Mouse (Mus musculus): ENCODE results near the gene Med15. TPM values are rescaled to one million over a fixed set of nuclear protein-coding genes. Genes with fewer than 3 reads are reported as not detected.

Med15 gene
- total RNA-seq, 2 experiments from 2014 or later, result 78.9 to 80.8 TPM

GRCm38 (mm10) chr16:17733646-17734045, 955 bp upstream of the Med15 start:
- no peak for DNase-seq
- intact Hi-C loops (cut with DNase I), result no loop called here

GRCm38 (mm10) chr16:17732431-17732830, 260 bp downstream of the Med15 start:
- DNase-seq, result no peak
- intact Hi-C loops (cut with DNase I), result no loop called here

DNA sequence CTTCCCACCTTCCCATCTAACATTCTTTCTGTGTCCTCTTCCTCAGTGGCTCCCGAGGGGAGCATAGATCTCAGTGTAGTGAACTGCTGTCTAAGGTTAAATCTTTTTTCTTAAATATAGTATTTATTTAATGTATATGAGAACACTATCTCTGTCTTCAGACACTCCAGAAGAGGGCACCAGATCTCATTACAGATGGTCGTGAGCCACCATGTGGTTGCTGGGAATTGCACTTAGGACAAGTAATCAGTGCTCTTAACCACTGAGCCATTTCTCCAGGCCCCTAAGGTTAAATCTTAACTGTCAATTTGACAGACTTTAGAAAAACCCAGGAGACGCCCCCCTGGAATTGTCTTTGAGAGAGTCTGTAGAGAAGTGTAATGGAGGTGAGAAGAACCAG, 670 bp downstream of the Med15 start:
- no peak for DNase-seq
- intact Hi-C loops (cut with DNase I), result no loop called here

- DNase-seq, result no peak
- intact Hi-C loops (cut with DNase I), result no loop called here
Measured at GRCm38 (mm10) chr16:17729974-17730373, 2.7 kb downstream of the Med15 start.

DNA sequence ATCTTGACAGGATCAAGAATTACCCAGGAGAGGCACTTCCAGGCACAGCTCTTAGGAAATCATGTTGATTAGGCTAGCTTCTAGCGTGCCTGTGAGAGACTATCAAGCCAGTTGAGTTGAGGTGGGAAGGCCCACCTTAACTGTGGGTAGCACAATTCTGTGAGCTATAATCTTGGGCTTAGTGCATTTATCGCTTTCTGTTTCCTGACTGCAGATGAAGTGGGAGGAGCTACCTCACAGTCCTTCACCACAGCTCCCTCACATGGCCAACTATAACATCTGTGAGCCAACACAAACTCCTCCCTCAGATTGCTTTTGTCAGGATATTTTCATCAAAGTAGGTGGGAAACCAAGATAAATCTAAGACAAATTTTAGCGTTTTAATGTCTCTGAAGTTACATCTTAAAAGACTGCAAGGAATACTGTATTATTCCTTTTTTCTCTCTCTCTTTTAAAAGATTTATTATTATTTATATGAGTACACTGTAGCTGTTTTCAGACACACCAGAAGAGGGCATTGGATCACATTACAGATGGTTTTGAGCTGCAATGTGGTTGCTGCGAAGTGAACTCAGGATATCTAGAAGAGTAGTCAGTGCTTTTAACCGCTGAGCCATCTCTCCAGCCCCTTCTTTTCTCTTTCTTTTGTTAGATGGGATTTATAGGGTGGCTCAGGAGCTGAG, 5.4 kb downstream of the Med15 start:
- intact Hi-C loops (cut with DNase I), result no loop called here
- no peak for DNase-seq

DNA sequence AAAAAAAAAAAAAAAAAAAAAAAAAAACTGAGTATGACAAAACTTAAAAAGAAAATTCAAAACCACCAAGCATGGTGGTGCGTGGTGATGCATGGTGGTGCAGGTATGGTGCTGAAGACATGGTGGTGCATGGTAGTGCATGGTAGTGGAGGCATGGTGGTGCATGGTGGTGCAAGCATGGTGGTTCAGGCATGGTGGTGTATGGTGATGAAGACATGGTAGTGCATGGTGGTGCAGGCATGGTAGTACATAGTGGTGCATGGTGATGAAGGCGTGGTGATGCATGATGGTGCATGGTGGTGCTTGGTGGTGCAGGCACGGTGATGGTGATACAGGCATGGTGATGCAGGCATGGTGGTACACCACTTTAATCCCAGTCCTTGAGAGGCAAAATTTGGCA, 8.2 kb downstream of the Med15 start:
- DNase-seq, result no peak
- intact Hi-C loops (cut with DNase I), result no loop called here

GRCm38 (mm10) chr16:17723325-17723626, 9.4 kb downstream of the Med15 start:
- intact Hi-C loops (cut with DNase I), result no loop called here
- no peak for DNase-seq

GRCm38 (mm10) chr16:17722461-17723324, 10.0 kb downstream of the Med15 start:
- intact Hi-C loops (cut with DNase I), result no loop called here
- peak; percentile 94 for DNase-seq

- intact Hi-C loops (cut with DNase I), result no loop called here
Measured at GRCm38 (mm10) chr16:17721822-17722460, 10.8 kb downstream of the Med15 start.

GRCm38 (mm10) chr16:17721114-17721808, 11.4 kb downstream of the Med15 start:
- no peak for DNase-seq
- intact Hi-C loops (cut with DNase I), result no loop called here

More at GRCm38 (mm10) chr16:17721822-17722460, 10.8 kb downstream of the Med15 start:
- no peak for DNase-seq

DNA sequence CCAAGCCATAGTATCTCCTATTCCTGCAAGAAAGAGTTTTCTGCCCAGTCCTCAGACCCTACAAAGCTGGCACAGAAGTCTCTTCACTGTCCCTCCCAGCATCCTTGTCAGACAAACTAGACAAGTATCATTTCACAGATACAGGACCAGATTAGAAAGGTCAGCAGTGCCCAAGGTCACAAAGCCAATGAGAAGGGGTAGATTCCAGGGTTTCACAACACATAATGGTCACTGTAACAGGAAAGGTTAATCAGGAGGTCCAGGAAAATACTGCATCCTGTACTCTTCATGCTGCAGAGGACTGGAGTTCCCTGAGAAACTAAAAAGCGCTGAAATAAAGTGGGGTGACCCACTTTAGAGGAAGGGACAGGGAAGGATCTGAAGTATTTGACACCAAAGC, 14.9 kb downstream of the Med15 start:
- no peak for DNase-seq
- intact Hi-C loops (cut with DNase I), result no loop called here

- intact Hi-C loops (cut with DNase I), result no loop called here
- no peak for DNase-seq
Measured at GRCm38 (mm10) chr16:17707541-17707940, 25.1 kb downstream of the Med15 start.

GRCm38 (mm10) chr16:17701043-17701405, 31.7 kb downstream of the Med15 start:
- DNase-seq, result no peak
- intact Hi-C loops (cut with DNase I), result no loop called here

- intact Hi-C loops (cut with DNase I), result no loop called here
- DNase-seq, result no peak
Measured at GRCm38 (mm10) chr16:17700386-17701042, 32.2 kb downstream of the Med15 start.

- DNase-seq, result no peak
- intact Hi-C loops (cut with DNase I), result no loop called here
Measured at GRCm38 (mm10) chr16:17694860-17695259, 37.8 kb downstream of the Med15 start.

- intact Hi-C loops (cut with DNase I), result no loop called here
Measured at GRCm38 (mm10) chr16:17669886-17670285, 62.8 kb downstream of the Med15 start.

GRCm38 (mm10) chr16:17665568-17665967, 67.1 kb downstream of the Med15 start:
- DNase-seq, result no peak
- intact Hi-C loops (cut with DNase I), result no loop called here

More at GRCm38 (mm10) chr16:17669886-17670285, 62.8 kb downstream of the Med15 start:
- DNase-seq, result no peak

DNA sequence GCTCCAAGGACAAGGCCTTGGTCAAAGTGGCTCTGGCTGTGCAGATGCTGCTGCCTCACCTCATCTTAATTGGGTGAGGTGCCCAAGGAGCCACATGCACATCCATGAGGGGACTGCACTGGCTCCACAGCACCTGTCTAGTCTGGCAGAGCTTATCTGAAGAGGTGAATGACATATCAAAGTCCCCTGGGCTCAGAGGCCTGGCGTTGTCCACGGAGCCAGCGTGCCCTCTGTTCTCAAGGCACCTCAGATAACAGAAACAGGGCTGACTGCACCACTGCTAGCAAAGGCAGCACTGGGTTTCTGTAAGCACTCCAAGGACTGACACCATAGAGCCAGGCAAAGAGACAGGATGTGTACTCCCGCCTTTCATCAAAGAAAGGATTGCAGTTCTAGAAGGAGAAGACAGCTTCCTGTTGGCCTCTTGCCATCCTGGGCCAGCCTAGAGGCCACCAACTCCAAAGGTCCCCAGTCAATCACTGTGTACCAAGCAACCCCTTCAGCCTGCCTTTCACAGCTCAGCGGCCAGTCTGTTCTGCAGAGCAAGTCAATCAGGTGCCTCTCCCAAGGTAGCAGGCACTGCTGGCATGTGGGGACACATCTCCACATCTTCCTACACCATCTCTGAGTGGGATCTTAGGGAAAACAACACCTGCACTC, 76.3 kb downstream of the Med15 start:
- DNase-seq, result no peak
- intact Hi-C loops (cut with DNase I), result no loop called here

GRCm38 (mm10) chr16:17654188-17654795, 78.4 kb downstream of the Med15 start:
- DNase-seq, result no peak
- intact Hi-C loops (cut with DNase I), result no loop called here

- intact Hi-C loops (cut with DNase I), result no loop called here
- no peak for DNase-seq
Measured at GRCm38 (mm10) chr16:17653601-17654000, 79.1 kb downstream of the Med15 start.

All from left cerebral cortex, postnatal 4 days (tissue).